7 mouse cellular contexts compared by ENCODE assay signal in genomic region chr2:128123921-128124683, GRCm38 (mm10). TPM values are rescaled to one million over a fixed set of nuclear protein-coding genes. Genes with fewer than 3 reads are reported as not detected.
DNase-seq lines count a peak whose midpoint lies in the region; ATAC-seq and TF ChIP-seq lines count a peak whose summit lies in the region.

No protein-coding gene starts in this region.

- no peak for TF ChIP-seq POLR2A in embryonic fibroblast, embryonic 13.5 days (IDR thresholded peaks at IDR 0.05; ENCODE audit: low read depth, low read length)
- no peak for TF ChIP-seq POLR2A in thymus, adult 2 months (IDR thresholded peaks at IDR 0.05; ENCODE audit: control insufficient read depth, extremely low read depth, insufficient read depth, low read length, poor library complexity)

- H3K9ac ChIP-seq in intestine, postnatal 0 days (ENCODE audit: low read depth, low read length): no peak overlapping the region

- peak overlapping the region; percentile 16 for H3K4me3 ChIP-seq in embryonic fibroblast, embryonic 13.5 days (ENCODE audit: insufficient read depth, low read length)
- peak overlapping the region; percentile 73; the same call in 1 of the 2 replicates for H3K4me3 ChIP-seq in intestine, postnatal 0 days (ENCODE audit: low read depth, low read length)
- 0 out of 2 replicates have a peak overlapping the region, but pooled peaks have one; percentile 3 for H3K4me3 ChIP-seq in thymus, adult 2 months (ENCODE audit: control insufficient read depth, insufficient read depth, low read length)

- no peaks in the 10 kb centered on the region for H3K36me3 ChIP-seq in intestine, postnatal 0 days (ENCODE audit: control insufficient read depth, insufficient read depth)
- no peaks in the 10 kb centered on the region for H3K36me3 ChIP-seq in thymus, adult 2 months (ENCODE audit: control insufficient read depth, insufficient read depth, low read length)

- 20% methylated on average over 23 of the region's 23 CpGs for WGBS in intestine, postnatal 0 days
- WGBS in thymus, adult 2 months: 10% methylated on average over 23 of the region's 23 CpGs

- DNase-seq in thymus, adult 18-20 months: peak; percentile 14 to 25
- no peak for DNase-seq in thymus, postnatal 10 days (ENCODE audit: low spot score in 2 of 2)
- DNase-seq in lung, postnatal 14 days: peak; percentile 22
- peak; percentile 19 for DNase-seq in thymus, adult 2 months
- no peak for DNase-seq in gastrocnemius, adult 8-10 months (ENCODE audit: low spot score in 2 of 2)

- peaks cover 15% of the 10 kb centered on the region; the same call in 1 of the 2 replicates for H3K27me3 ChIP-seq in intestine, postnatal 0 days (replicated peaks; ENCODE audit: control insufficient read depth, insufficient read depth, low read length)
- peaks cover 21% of the 10 kb centered on the region for H3K27me3 ChIP-seq in thymus, adult 2 months (ENCODE audit: control insufficient read depth, insufficient read depth, low read length)

- no peak for TF ChIP-seq CTCF in embryonic fibroblast, embryonic 13.5 days (IDR thresholded peaks at IDR 0.05; ENCODE audit: borderline replicate concordance, insufficient read depth, low read length)
- no peak for TF ChIP-seq CTCF in intestine, postnatal 0 days (IDR thresholded peaks at IDR 0.05; ENCODE audit: low read depth)
- 0 out of 2 replicates have a peak, but pooled peaks have one; percentile 3 for TF ChIP-seq CTCF in thymus, adult 2 months (IDR thresholded peaks at IDR 0.05; ENCODE audit: borderline replicate concordance, control insufficient read depth, extremely low read depth, insufficient read depth, low read length, poor library complexity)

- peak overlapping the region; percentile 100 for H3K4me2 ChIP-seq in intestine, postnatal 0 days (replicated peaks; ENCODE audit: low read depth)

- no peak overlapping the region for H3K27ac ChIP-seq in embryonic fibroblast, embryonic 13.5 days (ENCODE audit: insufficient read depth, low read length)
- H3K27ac ChIP-seq in intestine, postnatal 0 days (ENCODE audit: low read depth, low read length): no peak overlapping the region
- no peak overlapping the region for H3K27ac ChIP-seq in thymus, adult 2 months (ENCODE audit: control insufficient read depth, insufficient read depth, low read length)

- H3K9me3 ChIP-seq in intestine, postnatal 0 days (ENCODE audit: control insufficient read depth): no peaks in the 10 kb centered on the region

- ATAC-seq in intestine, postnatal 0 days: no peak

- H3K4me1 ChIP-seq in embryonic fibroblast, embryonic 13.5 days (ENCODE audit: control insufficient read depth, insufficient read depth, low read length): peaks cover 5% of the 10 kb centered on the region
- peaks cover 17% of the 10 kb centered on the region for H3K4me1 ChIP-seq in intestine, postnatal 0 days (replicated peaks; ENCODE audit: control insufficient read depth, insufficient read depth, low read length)
- H3K4me1 ChIP-seq in thymus, adult 2 months (replicated peaks; ENCODE audit: control insufficient read depth, insufficient read depth, low read length): peaks cover 35% of the 10 kb centered on the region

RNA-seq across cellular contexts. Expression of gene Bcl2l11, which starts 1.7 kb away (rescaled TPM):
- 16.4 and 22.3 TPM in 2 replicates for polyA plus RNA-seq in embryonic fibroblast, embryonic 13.5 days (2011; ENCODE audit: insufficient read length, low read depth, missing spikeins)
- polyA plus RNA-seq in intestine, postnatal 0 days (2015; fragmentation: Nextera tagmentation; extraction: Ambion mirVana): 7.3 and 7.5 TPM in 2 replicates
- polyA plus RNA-seq in thymus, adult 2 months (2012; rRNA removed): 54.4 and 63.3 TPM in 2 replicates
- total RNA-seq in gastrocnemius, adult 8-10 months (2022): 1 to 10 TPM; 2.7 to 5.9 (median 5.1) TPM

Comparison
In these comparisons a context has a peak if more than half of its experiments do, and no peak if none do; other contexts are left out.
1. DNase-seq: peak in thymus, adult 18-20 months (2 of 2), lung, postnatal 14 days (single experiment) and thymus, adult 2 months (single experiment); none in thymus, postnatal 10 days (0 of 2) and gastrocnemius, adult 8-10 months (0 of 2).
2. H3K4me3 ChIP-seq: peak in every context shown above with its lines; median percentile 73 in intestine, postnatal 0 days; 16 in embryonic fibroblast, embryonic 13.5 days; 3 in thymus, adult 2 months.